Mouse (Mus musculus) small intestine, adult 2 months (tissue): ENCODE measurements around the gene Jund.

ENCODE experiments used
- CTCF ChIP-seq: fragments of 200-500 bp; IDR thresholded peaks from 2 replicates; pipeline ENCODE4 v1.5.1; 2012; ENCODE audit warnings: low read depth, mild to moderate bottlenecking, control low read depth, inconsistent platforms, low read length, moderate library complexity, mixed read lengths; ENCODE audit not compliant: insufficient replicate concordance, insufficient read length; ENCODE audit errors: extremely low read depth
- POLR2A ChIP-seq: fragments of 200-500 bp; IDR thresholded peaks from 2 replicates; pipeline ENCODE4 v1.6.1; 2012; ENCODE audit warnings: low read depth, mild to moderate bottlenecking, control low read depth, inconsistent platforms, low read length, moderate library complexity

GRCm38 (mm10) chr8:70729808-70730475 is 31.2 kb downstream of the Jund start:
- TF ChIP-seq CTCF (peak; percentile 46; the same call in 1 of the 2 replicates), POLR2A (no peak)
